Mouse (Mus musculus) natural killer cell, adult 2 months (primary cell): ENCODE results near the gene Chek2.

Experiments
- DNase-seq, 2 experiments: peaks; one replicate each; pipeline ENCODE4 v3.0.0; 2022; ENCODE audit warnings: low spot score in 2 of 2

The Chek2 gene

DNA sequence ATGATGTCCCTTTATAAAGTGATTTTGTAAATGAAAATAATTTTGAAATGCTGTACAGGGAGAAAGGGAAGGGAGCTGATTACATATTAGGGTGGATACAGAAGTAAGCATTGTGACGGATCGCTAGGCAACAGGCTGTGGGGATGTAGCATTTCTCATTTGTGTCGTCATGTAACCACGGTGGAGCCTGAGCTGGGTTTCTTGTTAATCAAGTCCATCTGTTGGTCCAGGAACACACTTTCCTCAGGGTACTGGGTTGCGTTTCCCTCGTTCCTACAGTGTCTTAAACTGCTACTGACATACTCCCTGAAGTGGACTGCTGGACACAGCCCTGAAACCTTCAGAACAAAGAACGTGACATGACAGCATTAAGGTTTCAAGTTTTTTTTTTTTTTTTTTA lies 58.4 kb downstream of the Chek2 start:
- no peak for DNase-seq

DNA sequence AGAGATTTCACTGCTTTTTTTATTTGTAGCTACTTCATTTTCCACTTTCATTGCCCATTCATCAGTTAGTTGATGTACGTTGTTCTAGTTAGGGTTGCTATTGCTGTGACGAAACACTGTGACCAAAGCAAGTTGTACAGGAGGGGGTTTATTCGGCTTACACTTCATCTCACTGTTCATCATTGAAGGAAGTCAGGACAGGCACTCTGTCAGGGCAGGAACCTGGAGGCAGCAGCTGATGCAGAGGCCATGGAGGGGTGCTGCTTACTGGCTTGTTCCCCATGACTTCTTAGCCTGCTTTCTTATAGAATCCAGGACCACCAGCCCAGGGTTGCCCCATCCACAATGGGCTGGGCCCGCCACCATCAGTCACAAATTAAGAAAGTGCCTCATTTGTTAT lies 59.0 kb downstream of the Chek2 start:
- DNase-seq, result no peak

DNA sequence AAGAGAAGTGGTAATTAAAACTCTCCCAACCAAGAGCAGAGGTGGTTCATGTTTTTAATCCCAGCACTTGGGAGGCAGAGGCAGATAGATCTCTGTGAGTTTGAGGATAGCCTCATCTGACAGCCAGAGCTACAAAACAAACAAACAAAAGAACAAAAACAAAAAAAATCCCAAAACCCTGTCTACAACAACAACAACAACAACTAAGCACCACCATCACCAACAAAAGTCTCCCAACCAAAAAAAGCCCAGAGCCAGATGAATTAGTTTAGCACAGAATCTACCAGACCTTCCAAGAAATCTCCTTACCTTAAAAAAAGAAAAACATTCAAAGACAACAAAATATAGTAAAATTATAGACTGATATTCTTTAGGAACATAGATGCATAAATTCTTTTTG lies 60.6 kb downstream of the Chek2 start:
- DNase-seq, result no peak

DNA sequence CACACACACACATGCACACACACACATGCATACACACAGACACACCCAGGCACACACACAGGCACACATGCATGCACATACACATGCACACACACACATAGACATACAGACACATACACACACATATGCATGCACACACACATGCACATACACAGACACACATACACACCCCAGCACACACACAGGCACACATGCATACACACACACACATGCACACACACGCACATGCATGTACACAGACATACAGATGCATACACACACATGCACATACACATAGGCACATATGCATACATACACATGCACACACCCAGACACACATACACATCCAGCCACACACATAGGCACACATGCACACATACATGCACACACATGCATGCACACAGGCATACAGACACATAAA lies 66.9 kb downstream of the Chek2 start:
- no peak for DNase-seq

DNA sequence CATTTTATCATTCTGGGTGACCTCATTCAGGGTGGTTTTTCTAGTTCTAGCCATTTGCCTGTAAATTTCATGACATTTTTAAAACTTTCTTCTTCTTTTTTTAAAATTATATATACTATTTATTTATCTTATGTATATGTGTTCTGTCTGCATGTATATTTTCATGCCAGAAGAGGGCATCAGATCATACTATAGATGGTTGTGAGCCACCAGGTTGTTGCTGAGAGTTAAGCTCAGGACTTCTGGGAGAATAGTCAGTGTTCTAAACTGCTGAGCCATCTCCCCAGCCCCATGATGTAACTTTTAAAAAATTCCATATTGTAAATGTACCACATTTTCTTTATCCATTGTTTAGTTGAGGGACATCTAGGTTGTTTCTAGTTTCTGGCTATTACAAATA lies 69.1 kb downstream of the Chek2 start:
- DNase-seq, result no peak

DNA sequence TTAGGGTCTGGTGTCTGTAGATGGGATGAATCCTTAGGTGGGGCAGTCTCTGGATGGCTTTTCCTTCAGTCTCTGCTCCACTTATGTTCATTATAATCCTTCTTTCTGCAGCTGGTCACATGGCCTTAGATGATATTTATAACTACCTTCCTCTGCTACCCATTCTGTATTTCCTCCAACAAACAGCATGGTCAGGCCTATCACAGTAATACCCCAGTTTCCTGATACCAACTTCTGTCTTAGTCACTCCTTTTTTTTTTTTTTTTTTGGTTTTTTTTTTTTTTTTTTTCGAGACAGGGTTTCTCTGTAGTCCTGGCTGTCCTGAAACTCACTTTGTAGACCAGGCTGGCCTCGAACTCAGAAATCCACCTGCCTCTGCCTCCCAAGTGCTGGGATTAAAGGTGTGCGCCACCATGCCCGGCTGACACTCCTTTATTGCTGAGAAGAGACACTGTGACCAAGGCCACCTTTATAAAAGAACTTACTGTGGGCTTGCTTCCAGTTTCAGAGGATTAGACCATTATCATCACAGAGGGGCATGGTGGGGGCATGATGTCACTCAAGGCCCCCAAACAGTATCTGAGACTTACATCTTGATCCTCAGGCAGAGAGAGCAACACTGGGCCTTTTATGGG lies 70.3 kb downstream of the Chek2 start:
- DNase-seq, result no peak

DNA sequence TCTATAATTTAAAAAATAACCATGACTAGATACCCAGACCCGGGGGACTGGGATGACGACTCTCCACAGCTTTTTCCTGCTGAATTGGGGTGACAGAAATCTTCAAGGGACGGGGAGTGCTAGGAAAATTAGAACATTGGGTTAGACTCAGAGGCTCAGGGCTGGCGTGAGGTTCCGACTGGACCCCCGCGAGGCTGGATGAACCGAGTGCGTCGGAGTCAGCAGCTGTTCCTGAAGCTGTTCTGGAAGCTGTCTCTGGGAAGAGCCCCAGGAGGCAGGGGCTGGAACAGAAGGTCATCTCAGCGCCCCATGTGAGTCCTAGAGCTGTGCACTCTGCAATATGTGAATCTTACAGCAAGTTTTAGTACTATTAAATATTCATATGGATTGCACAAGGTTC lies 75.1 kb downstream of the Chek2 start:
- no peak for DNase-seq

DNA sequence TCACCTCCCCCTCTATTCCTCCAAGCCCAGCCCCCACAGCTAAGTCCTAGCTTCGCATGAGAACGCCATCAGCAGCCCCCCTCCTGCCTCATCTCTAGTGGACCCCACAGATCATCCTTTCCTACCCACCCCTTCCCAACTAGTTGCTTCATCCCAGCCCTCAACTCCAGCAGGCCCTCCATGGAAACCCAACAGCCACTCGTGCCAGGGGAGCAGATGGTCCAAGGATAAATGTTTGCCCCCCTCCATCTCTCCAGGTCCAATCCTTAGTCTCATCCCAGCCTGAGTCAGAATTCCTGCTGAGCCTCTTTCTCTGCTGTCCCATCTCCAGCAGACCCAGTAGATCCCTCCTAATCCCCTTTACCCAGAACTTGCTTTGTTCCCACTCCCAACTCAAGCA lies 76.5 kb downstream of the Chek2 start:
- no peak for DNase-seq

DNA sequence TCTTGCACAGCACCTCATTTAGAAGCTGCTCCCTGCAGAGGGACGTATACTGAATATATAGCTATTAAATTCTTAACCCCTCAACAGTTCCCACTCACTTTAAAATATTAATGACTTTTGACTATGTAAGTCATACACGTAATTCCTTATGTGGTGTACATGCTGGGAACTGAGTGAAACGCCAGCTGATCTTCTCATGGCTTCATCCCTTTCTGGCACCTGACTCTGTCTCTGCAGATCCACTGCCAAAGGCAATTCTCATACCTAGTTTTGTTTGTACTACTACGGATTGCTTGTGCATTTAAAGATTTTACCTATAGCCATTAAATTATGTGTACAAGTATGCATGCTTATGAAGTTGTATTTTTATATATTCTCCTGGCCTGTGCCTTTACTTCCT lies 79.8 kb downstream of the Chek2 start:
- no peak for DNase-seq

DNA sequence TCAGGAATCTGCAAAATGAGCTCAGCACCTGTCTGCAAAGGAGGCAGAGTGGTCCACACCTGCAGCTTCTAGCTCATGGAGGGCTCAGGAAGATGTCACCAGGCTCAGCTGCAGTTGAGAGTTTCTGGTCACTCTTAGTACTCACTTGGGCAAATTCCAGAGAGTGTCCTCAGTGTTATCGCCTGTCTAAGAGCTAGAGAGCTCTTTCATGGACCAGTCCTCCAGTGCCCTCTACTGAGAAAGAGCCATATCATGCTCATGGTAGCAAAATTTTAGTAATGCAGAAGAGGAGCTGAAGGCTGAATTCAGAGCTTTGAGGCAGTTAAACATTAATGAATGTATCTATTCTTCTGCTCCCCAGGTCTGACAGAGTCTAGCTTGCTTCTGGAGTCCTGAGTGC lies 83.6 kb downstream of the Chek2 start:
- no peak for DNase-seq
